Mouse (Mus musculus): ENCODE results near the gene Fut11.
"Not testable (repeated sequence)": the region's sequence is repeated elsewhere in the genome, so short reads cannot be mapped to it uniquely, and the experiment has no call there.

Gene Fut11

GRCm38 (mm10) chr14:20674064-20674833 lies 20.5 kb upstream of the Fut11 start, which contains the start of gene Sec24c:
Gene Sec24c, plus strand, starts transcription at chr14:20674308.
- peak; percentile 56 for DNase-seq (ENCODE audit: extremely low read depth, low read depth, low spot score)

- no peak for DNase-seq (ENCODE audit: extremely low read depth, low read depth, low spot score)
Measured at GRCm38 (mm10) chr14:20677906-20678305, 16.9 kb upstream of the Fut11 start.

- no peak for DNase-seq (ENCODE audit: extremely low read depth, low read depth, low spot score)
Measured at GRCm38 (mm10) chr14:20681742-20682141, 13.0 kb upstream of the Fut11 start.

GRCm38 (mm10) chr14:20682498-20682897 lies 12.3 kb upstream of the Fut11 start:
- DNase-seq (ENCODE audit: extremely low read depth, low read depth, low spot score): no peak

- DNase-seq (ENCODE audit: extremely low read depth, low read depth, low spot score): no peak
Measured at GRCm38 (mm10) chr14:20686576-20686975, 8.2 kb upstream of the Fut11 start.

GRCm38 (mm10) chr14:20689009-20689408 lies 5.8 kb upstream of the Fut11 start:
- no peak for DNase-seq (ENCODE audit: extremely low read depth, low read depth, low spot score)

GRCm38 (mm10) chr14:20691772-20692171 lies 3.0 kb upstream of the Fut11 start:
- DNase-seq (ENCODE audit: extremely low read depth, low read depth, low spot score): no peak

- DNase-seq (ENCODE audit: extremely low read depth, low read depth, low spot score): no peak
Measured at GRCm38 (mm10) chr14:20693589-20694101, 1.1 kb upstream of the Fut11 start.

- DNase-seq (ENCODE audit: extremely low read depth, low read depth, low spot score): no peak
Measured at GRCm38 (mm10) chr14:20694185-20694883, 434 bp upstream of the Fut11 start.

- DNase-seq (ENCODE audit: extremely low read depth, low read depth, low spot score): no peak
Measured at GRCm38 (mm10) chr14:20695761-20696520, 1.2 kb downstream of the Fut11 start.

GRCm38 (mm10) chr14:20696986-20697385 lies 2.2 kb downstream of the Fut11 start:
- DNase-seq (ENCODE audit: extremely low read depth, low read depth, low spot score): no peak

GRCm38 (mm10) chr14:20698515-20698914 lies 3.7 kb downstream of the Fut11 start:
- DNase-seq (ENCODE audit: extremely low read depth, low read depth, low spot score): no peak

- no peak for DNase-seq (ENCODE audit: extremely low read depth, low read depth, low spot score)
Measured at GRCm38 (mm10) chr14:20700362-20700761, 5.6 kb downstream of the Fut11 start.

- no peak for DNase-seq (ENCODE audit: extremely low read depth, low read depth, low spot score)
Measured at GRCm38 (mm10) chr14:20701554-20701953, 6.8 kb downstream of the Fut11 start.

- no peak for DNase-seq (ENCODE audit: extremely low read depth, low read depth, low spot score)
Measured at GRCm38 (mm10) chr14:20702096-20702740, 7.5 kb downstream of the Fut11 start.

- no peak for DNase-seq (ENCODE audit: extremely low read depth, low read depth, low spot score)
Measured at GRCm38 (mm10) chr14:20702741-20703381, 8.1 kb downstream of the Fut11 start, which contains the start of gene Chchd1. Gene Chchd1, plus strand, starts transcription at chr14:20703006.

GRCm38 (mm10) chr14:20703461-20703860 lies 8.7 kb downstream of the Fut11 start:
- DNase-seq (ENCODE audit: extremely low read depth, low read depth, low spot score): not testable (repeated sequence)

- DNase-seq (ENCODE audit: extremely low read depth, low read depth, low spot score): no peak
Measured at GRCm38 (mm10) chr14:20707201-20708190, 12.7 kb downstream of the Fut11 start, which contains the start of gene Zswim8. Gene Zswim8, plus strand, starts transcription at chr14:20707552.

GRCm38 (mm10) chr14:20708239-20708638 lies 13.5 kb downstream of the Fut11 start:
- no peak for DNase-seq (ENCODE audit: extremely low read depth, low read depth, low spot score)
